Mouse (Mus musculus) NIH3T3 (cell line): ENCODE results near the gene Olfr1219.

ENCODE experiments used
- DNase-seq: peaks from one replicate; pipeline ENCODE4 v3.0.0-alpha.2; 2012; ENCODE audit warnings: low read depth

Olfr1219 gene

GRCm38 (mm10) chr2:89083413-89083812 lies at the start of gene Olfr1219:
Olfr1219 (minus strand) TSS chr2:89083513.
- DNase-seq, result no peak

- DNase-seq, result no peak
Measured at GRCm38 (mm10) chr2:89132954-89133353, 49.6 kb upstream of the Olfr1219 start, which contains the start of gene Olfr1222. Olfr1222 (minus strand) TSS chr2:89133054.

GRCm38 (mm10) chr2:89117183-89117582 lies 33.9 kb upstream of the Olfr1219 start, which contains the start of gene Olfr1221:
Olfr1221 (minus strand) TSS chr2:89117283.
- no peak for DNase-seq

- no peak for DNase-seq
Measured at GRCm38 (mm10) chr2:89106735-89107134, 23.4 kb upstream of the Olfr1219 start, which contains the start of gene Olfr1220. Olfr1220 (minus strand) TSS chr2:89106835.

GRCm38 (mm10) chr2:89105651-89106050 lies 22.3 kb upstream of the Olfr1219 start:
- no peak for DNase-seq

GRCm38 (mm10) chr2:89093848-89094247 lies 10.5 kb upstream of the Olfr1219 start:
- DNase-seq, result no peak

- DNase-seq, result no peak
Measured at GRCm38 (mm10) chr2:89081487-89081886, 1.8 kb downstream of the Olfr1219 start.

GRCm38 (mm10) chr2:89061087-89061486 lies 22.2 kb downstream of the Olfr1219 start, which contains the start of gene Olfr1218:
Olfr1218 (minus strand) TSS chr2:89061187.
- DNase-seq, result no peak

GRCm38 (mm10) chr2:89031965-89032364 lies 51.3 kb downstream of the Olfr1219 start, which contains the start of gene Olfr1217:
Olfr1217 (minus strand) TSS chr2:89032065.
- DNase-seq, result no peak
